Mouse (Mus musculus) lung, postnatal 0 days (tissue): ENCODE results near the gene Sept12. TPM values are rescaled to one million over a fixed set of nuclear protein-coding genes. Genes with fewer than 3 reads are reported as not detected.

ENCODE experiments used
- ATAC-seq: fragments of 200-750 bp; cut with Nextera tagmentation; 2 replicates; pipeline ENCODE4 v1.8.0; 2017; ENCODE audit warnings: moderate library complexity
- DNase-seq: peaks from one replicate; pipeline ENCODE4 v3.0.0-alpha.2; 2016; ENCODE audit warnings: low spot score
- H3K27ac ChIP-seq: fragments of 300-500 bp; sonication (generic); 2 replicates; pipeline ENCODE4 v1.5.1; 2014; ENCODE audit warnings: antibody characterized with exemption, mild to moderate bottlenecking, low read length, mixed read lengths
- H3K27me3 ChIP-seq: fragments of 300-500 bp; sonication (generic); replicated peaks from 2 replicates; pipeline ENCODE4 v1.6.1; 2014; ENCODE audit warnings: low read length, mixed read lengths; ENCODE audit not compliant: insufficient read depth
- H3K36me3 ChIP-seq: fragments of 300-500 bp; sonication (generic); 2 replicates; pipeline ENCODE4 v1.6.1; 2014; ENCODE audit warnings: low read length, mixed read lengths; ENCODE audit not compliant: insufficient read depth
- H3K4me1 ChIP-seq: fragments of 300-500 bp; sonication (generic); 2 replicates; pipeline ENCODE4 v1.6.1; 2014; ENCODE audit warnings: antibody characterized with exemption, low read depth, low read length, mixed read lengths; ENCODE audit not compliant: insufficient read depth
- H3K4me2 ChIP-seq: fragments of 300-500 bp; sonication (generic); replicated peaks from 2 replicates; pipeline ENCODE4 v1.6.1; 2014; ENCODE audit warnings: low read depth, mild to moderate bottlenecking, low read length, moderate library complexity, mixed read lengths
- H3K4me3 ChIP-seq: fragments of 300-500 bp; sonication (generic); 2 replicates; pipeline ENCODE4 v1.5.1; 2014; ENCODE audit warnings: low read depth, low read length
- H3K9ac ChIP-seq: fragments of 300-500 bp; sonication (generic); replicated peaks from 2 replicates; pipeline ENCODE4 v1.6.1; 2014; ENCODE audit warnings: low read depth, mild to moderate bottlenecking
- H3K9me3 ChIP-seq: fragments of 300-500 bp; sonication (generic); 2 replicates; pipeline ENCODE4 v1.6.1; 2016; ENCODE audit warnings: low read length, mixed read lengths
- CTCF ChIP-seq: IDR thresholded peaks from 2 replicates; pipeline ENCODE4 v1.5.1; 2016; ENCODE audit warnings: antibody characterized with exemption, mild to moderate bottlenecking
- EP300 ChIP-seq: IDR thresholded peaks from 2 replicates; pipeline ENCODE4 v1.6.1; 2016; ENCODE audit warnings: antibody characterized with exemption, mild to moderate bottlenecking, control low read depth
- WGBS: fragments of 180-500 bp; shearing (Covaris S2); extraction: QIAGEN DNeasy Blood & Tissue Kit; methylation state at CpG from one replicate; pipeline ENCODE4 v1.1.7; 2014; 5-methylcytosine and 5-hydroxymethylcytosine counted together
- polyA plus RNA-seq: library from polyadenylated mRNA; unstranded; fragments of >200 nt; fragmentation: Nextera tagmentation; extraction: Ambion mirVana; gene quantifications from 2 replicates; pipeline ENCODE4 v1.2.1, GENCODE M21; 2015

Sept12 gene
- polyA plus RNA-seq, 1 experiment from 2014 or later, result 0.27 TPM

GRCm38 (mm10) chr16:4979755-4980380 is 17.8 kb downstream of the Sept12 start:
- Histone ChIP-seq H3K36me3 (no peaks in the 10 kb centered on the region), H3K4me1 (no peaks in the 10 kb centered on the region), H3K9ac (no peak overlapping the region), H3K9me3 (no peaks in the 10 kb centered on the region), H3K4me2 (no peak overlapping the region), H3K27ac (no peak overlapping the region), H3K4me3 (no peak overlapping the region), H3K27me3 (no peaks in the 10 kb centered on the region)
- TF ChIP-seq EP300, result no peak
- TF ChIP-seq CTCF, result peak; percentile 75
- peak; percentile 72 for ATAC-seq
- 69% methylated on average over 4 of the region's 4 CpGs for WGBS
- peak; percentile 70 for DNase-seq

DNA sequence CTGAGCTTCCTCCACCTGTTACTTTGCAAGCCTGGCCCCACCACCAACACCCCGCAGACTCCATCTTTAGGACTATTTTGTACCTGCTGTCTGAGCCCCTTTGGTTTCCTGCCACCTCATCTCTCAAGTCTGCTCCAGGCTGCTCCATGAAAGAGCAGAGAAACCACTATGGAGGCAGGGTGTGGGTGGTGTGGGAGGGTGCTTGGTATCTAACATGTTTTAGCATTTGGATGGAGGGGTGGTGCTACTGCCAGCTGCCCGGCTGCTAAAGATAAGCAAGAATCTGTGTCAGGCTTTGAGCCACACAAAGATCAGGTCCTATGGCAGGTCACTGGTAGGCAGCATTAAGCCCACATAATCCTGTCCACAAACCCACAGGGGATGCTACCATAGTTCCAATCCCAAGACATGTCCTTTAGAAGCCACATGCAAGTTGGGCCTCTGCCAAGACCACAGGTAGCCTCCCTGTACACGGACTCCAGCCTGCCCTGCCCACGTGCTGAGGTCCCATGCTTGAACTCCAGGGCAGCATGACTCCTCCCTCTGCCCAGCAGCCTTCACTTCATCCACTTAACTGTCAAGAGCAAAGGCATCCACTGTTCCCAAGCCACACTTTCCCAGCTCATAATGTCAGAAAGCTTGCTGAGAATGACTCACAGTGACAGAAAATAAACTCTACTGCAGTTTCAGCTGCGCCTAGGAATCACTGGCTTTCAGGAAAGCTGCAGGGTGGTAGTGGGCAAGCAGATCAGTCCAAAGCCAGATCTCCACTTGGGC is 19.2 kb downstream of the Sept12 start:
- peak; percentile 95 for ATAC-seq
- 0 out of 2 replicates have a peak overlapping the region, but pooled peaks have one; percentile 47 for H3K27ac ChIP-seq
- TF ChIP-seq EP300 (no peak), CTCF (no peak)
- H3K9ac ChIP-seq, result no peak overlapping the region
- H3K4me3 ChIP-seq, result no peak overlapping the region
- peak; percentile 87 for DNase-seq
- H3K4me2 ChIP-seq, result no peak overlapping the region
- H3K4me1 ChIP-seq, result no peaks in the 10 kb centered on the region
- no peaks in the 10 kb centered on the region for H3K27me3 ChIP-seq
- no peaks in the 10 kb centered on the region for H3K36me3 ChIP-seq
- WGBS, result 41% methylated on average over 5 of the region's 5 CpGs
- no peaks in the 10 kb centered on the region for H3K9me3 ChIP-seq

DNA sequence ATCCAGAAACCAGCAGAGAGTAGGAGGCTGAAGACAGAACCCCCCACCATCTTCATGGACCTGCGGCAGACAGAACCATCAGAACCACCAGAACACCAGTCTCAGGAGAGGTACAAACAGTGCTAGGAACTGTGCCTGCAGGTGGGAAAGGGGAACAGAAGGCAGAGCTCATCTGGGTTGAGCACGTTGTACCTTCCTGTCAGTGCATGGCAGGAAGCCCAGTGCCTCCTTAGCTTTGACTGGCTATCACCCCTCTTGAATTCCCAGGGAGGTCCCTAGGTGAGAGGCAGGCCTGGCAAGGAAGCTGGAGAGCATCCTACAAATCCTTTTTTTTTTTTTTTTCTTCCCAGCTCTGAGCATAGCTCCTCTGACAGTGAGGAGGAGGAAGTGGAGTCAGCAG is 21.5 kb downstream of the Sept12 start:
- H3K27me3 ChIP-seq, result no peaks in the 10 kb centered on the region
- no peak overlapping the region for H3K4me3 ChIP-seq
- no peaks in the 10 kb centered on the region for H3K4me1 ChIP-seq
- no peak overlapping the region for H3K27ac ChIP-seq
- 57% methylated on average over 2 of the region's 2 CpGs for WGBS
- no peaks in the 10 kb centered on the region for H3K36me3 ChIP-seq
- H3K9ac ChIP-seq, result no peak overlapping the region
- TF ChIP-seq EP300, result no peak
- no peak for TF ChIP-seq CTCF
- H3K9me3 ChIP-seq, result no peaks in the 10 kb centered on the region
- ATAC-seq (no peak), DNase-seq (no peak)
- no peak overlapping the region for H3K4me2 ChIP-seq

GRCm38 (mm10) chr16:4974521-4974920 is 23.1 kb downstream of the Sept12 start:
- no peaks in the 10 kb centered on the region for H3K4me1 ChIP-seq
- H3K36me3 ChIP-seq, result no peaks in the 10 kb centered on the region
- H3K27me3 ChIP-seq, result no peaks in the 10 kb centered on the region
- H3K27ac ChIP-seq, result no peak overlapping the region
- H3K4me2 ChIP-seq, result no peak overlapping the region
- H3K4me3 ChIP-seq, result no peak overlapping the region
- DNase-seq, result no peak
- ATAC-seq, result no peak
- H3K9ac ChIP-seq, result no peak overlapping the region
- TF ChIP-seq CTCF (no peak), EP300 (no peak)
- WGBS, result 86% methylated on average over 5 of the region's 5 CpGs
- no peaks in the 10 kb centered on the region for H3K9me3 ChIP-seq

DNA sequence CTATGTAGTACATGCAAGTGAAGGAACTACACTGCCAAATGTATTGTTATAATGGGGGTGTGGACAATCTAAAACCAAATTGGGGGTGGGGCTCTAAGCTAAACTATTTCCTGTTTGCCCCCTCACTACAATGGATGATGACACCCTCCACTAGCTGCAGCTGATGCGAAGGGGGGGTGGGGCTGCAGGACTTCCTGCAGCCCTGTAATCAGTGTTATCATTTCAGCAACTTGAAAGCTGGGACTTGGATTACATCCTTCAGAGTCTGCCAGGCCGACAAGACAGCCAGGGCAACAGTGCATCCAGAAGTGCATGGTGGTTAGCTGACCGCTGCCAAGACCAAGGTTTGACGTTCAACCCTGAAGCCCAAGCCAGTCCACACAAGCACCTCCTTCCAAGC is 26.0 kb downstream of the Sept12 start:
- H3K9me3 ChIP-seq, result no peaks in the 10 kb centered on the region
- TF ChIP-seq CTCF (no peak), EP300 (peak; percentile 84)
- no peak overlapping the region for H3K9ac ChIP-seq
- 58% methylated on average over 4 of the region's 4 CpGs for WGBS
- ATAC-seq (peak; percentile 89), DNase-seq (peak; percentile 78)
- no peaks in the 10 kb centered on the region for H3K4me1 ChIP-seq
- H3K36me3 ChIP-seq, result no peaks in the 10 kb centered on the region
- H3K4me2 ChIP-seq, result no peak overlapping the region
- no peaks in the 10 kb centered on the region for H3K27me3 ChIP-seq
- H3K27ac ChIP-seq, result peak overlapping the region; percentile 71
- H3K4me3 ChIP-seq, result no peak overlapping the region

- Histone ChIP-seq H3K4me2 (no peak overlapping the region), H3K27me3 (no peaks in the 10 kb centered on the region), H3K9ac (no peak overlapping the region), H3K36me3 (no peaks in the 10 kb centered on the region), H3K27ac (no peak overlapping the region), H3K4me1 (no peaks in the 10 kb centered on the region), H3K4me3 (no peak overlapping the region), H3K9me3 (no peaks in the 10 kb centered on the region)
- peak; percentile 32; the same call in 1 of the 2 replicates for ATAC-seq
- 80% methylated on average over 5 of the region's 5 CpGs for WGBS
- DNase-seq, result peak; percentile 41
- TF ChIP-seq CTCF (no peak), EP300 (0 out of 2 replicates have a peak, but pooled peaks have one; percentile 22)
Observed at GRCm38 (mm10) chr16:4969055-4969843, 28.4 kb downstream of the Sept12 start.
